Mouse (Mus musculus) adrenal gland, postnatal 4 days (tissue): Measurements from ENCODE around the gene Eif4g3. TPM values are rescaled to one million over a fixed set of nuclear protein-coding genes. Genes with fewer than 3 reads are reported as not detected.
A peak's percentile ranks its signal among the peaks of the same experiment; 100 is the strongest.
"Not testable (repeated sequence)": the region's sequence is repeated elsewhere in the genome, so short reads cannot be mapped to it uniquely, and the experiment has no call there.

Experiments used
- DNase-seq, 2 experiments: peaks; one replicate each; pipeline ENCODE4 v3.0.0; 2021 to 2022; ENCODE audit warnings: low spot score in 2 of 2, mixed read lengths in 2 of 2
- long read RNA-seq, 2 experiments: library from polyadenylated mRNA; stranded (forward); transcript quantifications; one replicate each; pipeline ENCODE4 v2.0.0; 2021
- total RNA-seq, 2 experiments: library from RNA; stranded (reverse); gene quantifications; 2 replicates each; pipeline ENCODE4 v1.2.3; 2021

Gene Eif4g3
- 100 to 1,000 TPM; 121 to 142 TPM for total RNA-seq
- long read RNA-seq, experiment 1, full-length matches to known transcripts: 1 of 16 reads
- long read RNA-seq, experiment 1, partial matches to known transcripts: 12 of 16 reads
- long read RNA-seq, experiment 1, other reads (novel, unspliced or antisense): 3 of 16 reads
- long read RNA-seq, experiment 2, full-length matches to known transcripts: 8 of 66 reads
- long read RNA-seq, experiment 2, partial matches to known transcripts: 42 of 66 reads
- long read RNA-seq, experiment 2, other reads (novel, unspliced or antisense): 16 of 66 reads

DNA sequence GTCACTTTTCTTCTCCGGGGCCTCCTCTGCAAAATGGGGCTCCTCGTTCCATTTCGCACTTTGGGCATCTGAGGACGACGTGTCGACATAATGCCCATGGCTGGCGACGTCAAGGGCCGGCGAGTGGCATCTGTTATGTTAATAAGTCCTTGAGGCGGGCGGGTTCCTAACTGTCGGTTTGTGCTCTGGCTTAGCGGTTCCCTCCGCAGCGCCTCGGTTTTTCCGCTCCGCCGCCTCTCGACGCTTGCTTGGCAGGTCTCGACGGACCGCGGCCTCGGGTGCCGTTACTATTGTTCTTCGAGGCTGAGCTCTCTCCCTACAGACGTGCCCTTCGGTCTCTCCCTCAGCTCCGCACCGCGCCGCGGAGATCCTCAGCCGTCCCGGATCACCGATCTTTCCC, at the start of gene Eif4g3:
Gene Eif4g3, plus strand, starts transcription at position 133 of the 400 bp plus-strand sequence.
- no peak for DNase-seq

DNA sequence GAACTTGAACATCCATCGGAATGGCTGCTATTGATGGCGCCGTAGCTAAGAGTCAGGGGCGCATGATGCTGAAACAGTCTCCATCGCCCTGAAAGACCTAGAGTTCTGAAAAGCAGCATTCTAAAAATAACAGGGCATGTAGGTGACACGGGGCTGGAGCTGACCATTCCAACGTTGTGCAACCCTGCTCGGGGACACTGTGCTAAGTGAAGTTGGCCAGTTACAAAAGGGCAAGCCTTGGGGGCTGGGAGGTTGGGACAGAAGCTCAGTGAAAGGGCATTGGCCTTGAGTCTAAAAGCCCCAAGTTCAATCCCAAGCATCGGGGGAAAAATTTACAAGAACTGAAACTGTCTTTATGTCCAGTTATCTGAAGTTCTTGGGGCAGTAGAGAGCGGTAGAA, 49.3 kb upstream of the Eif4g3 start:
- no peak for DNase-seq

- no peak for DNase-seq
Measured at GRCm38 (mm10) chr4:137945376-137945775, 47.4 kb upstream of the Eif4g3 start.

DNA sequence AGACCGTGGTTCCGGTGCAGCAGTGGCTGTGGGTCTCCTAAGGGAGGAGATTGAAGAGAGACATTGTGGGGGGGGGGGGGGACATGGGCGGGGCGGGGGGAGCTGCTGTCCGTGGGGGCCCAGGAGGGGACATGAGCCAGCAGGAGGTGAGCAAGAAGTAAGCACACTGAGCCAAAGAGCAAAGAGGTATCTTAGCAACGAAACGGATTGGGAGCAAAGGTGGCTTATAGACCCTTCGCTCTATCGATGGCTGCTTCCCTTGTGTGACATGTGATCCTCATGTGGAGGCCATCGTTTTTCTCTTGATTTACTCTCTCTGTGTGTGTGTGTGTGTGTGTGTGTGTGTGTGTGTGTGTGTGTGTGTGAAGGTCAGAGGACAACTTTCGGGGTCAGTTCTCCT, 46.4 kb upstream of the Eif4g3 start:
- no peak for DNase-seq

- DNase-seq: peak in 1 of 2 experiments; percentile 58
Measured at GRCm38 (mm10) chr4:137952840-137953239, 40.0 kb upstream of the Eif4g3 start.

GRCm38 (mm10) chr4:137954184-137954583, 38.6 kb upstream of the Eif4g3 start:
- no peak for DNase-seq

- DNase-seq: no peak
Measured at GRCm38 (mm10) chr4:137954926-137955396, 37.9 kb upstream of the Eif4g3 start.

DNA sequence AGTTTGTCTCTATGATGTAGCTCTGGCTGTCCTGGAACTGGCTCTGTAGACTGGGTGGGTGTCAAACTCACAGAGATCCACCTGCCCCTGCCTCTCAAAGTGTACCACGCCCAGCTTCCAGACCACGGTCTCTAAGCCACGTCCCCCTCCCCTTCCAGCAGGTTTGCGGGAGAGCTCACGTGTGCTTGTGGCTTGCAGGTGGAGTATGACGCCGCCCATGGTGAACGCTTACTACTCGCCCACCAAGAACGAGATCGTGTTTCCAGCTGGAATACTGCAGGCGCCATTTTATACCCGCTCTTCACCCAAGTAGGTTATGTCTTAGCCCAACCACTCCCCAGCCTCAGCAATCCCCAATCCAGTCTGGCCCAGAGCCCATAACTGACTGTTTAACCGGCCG, 36.6 kb upstream of the Eif4g3 start:
- no peak for DNase-seq

- no peak for DNase-seq
Measured at GRCm38 (mm10) chr4:137959889-137960665, 32.7 kb upstream of the Eif4g3 start.

GRCm38 (mm10) chr4:137960757-137961156, 32.1 kb upstream of the Eif4g3 start:
- DNase-seq: no peak

DNA sequence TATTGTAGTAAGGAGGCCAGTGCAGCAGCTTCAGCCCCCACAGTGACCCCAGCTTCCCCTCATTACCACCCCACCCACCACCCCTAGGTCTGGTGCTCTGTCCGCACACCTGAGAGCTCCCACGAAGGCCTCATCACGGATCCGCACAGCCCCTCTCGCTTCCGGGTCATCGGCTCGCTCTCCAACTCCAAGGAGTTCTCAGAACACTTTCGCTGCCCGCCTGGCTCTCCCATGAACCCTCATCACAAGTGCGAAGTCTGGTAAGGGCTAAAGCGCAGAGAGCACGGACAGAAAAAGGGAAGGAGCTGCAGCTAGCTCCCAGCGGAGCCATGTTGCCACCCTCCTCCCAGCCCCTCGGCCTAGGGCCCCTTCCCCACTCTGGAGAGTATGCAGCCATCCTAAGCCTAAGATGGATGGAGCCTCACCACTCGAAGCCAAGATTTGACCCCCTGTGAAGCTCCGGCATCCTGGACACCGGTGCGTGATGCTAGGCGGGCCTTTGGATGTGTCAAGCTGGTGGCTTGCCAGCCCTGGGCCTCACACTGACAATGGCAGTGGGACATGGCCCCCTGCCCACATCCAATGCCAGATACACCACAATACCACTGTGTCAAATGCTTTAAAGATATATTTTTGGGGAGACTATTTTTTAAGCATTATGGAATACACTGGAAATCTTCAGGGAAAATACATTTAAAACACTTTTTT, 30.0 kb upstream of the Eif4g3 start:
- no peak for DNase-seq

DNA sequence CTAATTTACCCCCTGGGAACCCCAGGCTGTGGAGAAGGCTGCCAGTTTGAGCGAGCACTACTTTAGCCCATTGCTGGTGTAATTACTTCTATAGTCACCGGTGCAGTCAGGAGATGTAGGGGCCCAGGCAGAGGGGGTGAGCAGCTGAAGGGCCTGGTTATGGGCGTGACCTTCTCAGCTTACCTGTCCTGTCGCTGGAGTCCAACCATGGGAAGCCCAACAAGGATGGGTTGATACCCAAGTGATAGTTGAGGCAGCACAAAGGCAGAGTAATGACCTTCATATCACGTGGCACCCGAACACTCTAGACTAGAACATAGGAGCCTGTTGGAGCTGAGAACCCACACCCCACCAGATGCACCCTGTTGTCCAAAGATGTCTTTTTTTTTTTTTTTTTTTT, 29.4 kb upstream of the Eif4g3 start:
- DNase-seq: no peak

GRCm38 (mm10) chr4:137963881-137964584, 28.8 kb upstream of the Eif4g3 start:
- peak; percentile 58 to 72 for DNase-seq

GRCm38 (mm10) chr4:137964585-137964930, 28.3 kb upstream of the Eif4g3 start:
- no peak for DNase-seq

GRCm38 (mm10) chr4:137968203-137968602, 24.6 kb upstream of the Eif4g3 start:
- peak in 1 of 2 experiments; percentile 40 for DNase-seq

GRCm38 (mm10) chr4:137970623-137971199, 22.1 kb upstream of the Eif4g3 start:
- not testable (repeated sequence) for DNase-seq

DNA sequence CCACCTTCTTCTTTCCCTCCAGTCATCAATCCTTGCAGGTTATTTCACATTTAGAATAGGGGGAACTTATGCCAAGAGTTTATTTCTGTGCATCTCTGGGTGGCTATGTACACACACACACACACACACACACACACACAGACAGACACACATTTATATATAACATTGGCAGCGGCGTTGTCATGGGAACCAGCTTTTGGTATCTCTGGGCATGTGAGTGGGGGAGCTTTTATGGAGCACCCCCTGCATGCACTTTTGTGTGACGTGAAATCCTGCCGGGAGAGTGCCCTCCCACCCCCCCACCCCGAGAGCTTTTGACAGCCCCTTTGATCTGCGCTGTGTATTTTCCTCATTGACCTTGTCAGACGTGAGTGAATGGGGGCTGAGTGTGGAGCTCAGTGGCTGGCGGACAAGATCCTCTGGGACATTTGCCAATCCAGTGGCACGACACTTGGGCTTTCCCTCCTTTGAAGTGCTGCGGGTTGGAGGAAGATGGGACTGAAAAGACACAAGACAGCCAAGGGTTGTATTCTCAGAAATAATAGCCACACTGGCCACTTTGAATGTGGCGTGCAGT, 17.9 kb upstream of the Eif4g3 start:
- DNase-seq: not testable (repeated sequence)

GRCm38 (mm10) chr4:137979066-137979644, 13.7 kb upstream of the Eif4g3 start:
- not testable (repeated sequence) for DNase-seq

- DNase-seq: no peak
Measured at GRCm38 (mm10) chr4:137982869-137983268, 10.0 kb upstream of the Eif4g3 start.

DNA sequence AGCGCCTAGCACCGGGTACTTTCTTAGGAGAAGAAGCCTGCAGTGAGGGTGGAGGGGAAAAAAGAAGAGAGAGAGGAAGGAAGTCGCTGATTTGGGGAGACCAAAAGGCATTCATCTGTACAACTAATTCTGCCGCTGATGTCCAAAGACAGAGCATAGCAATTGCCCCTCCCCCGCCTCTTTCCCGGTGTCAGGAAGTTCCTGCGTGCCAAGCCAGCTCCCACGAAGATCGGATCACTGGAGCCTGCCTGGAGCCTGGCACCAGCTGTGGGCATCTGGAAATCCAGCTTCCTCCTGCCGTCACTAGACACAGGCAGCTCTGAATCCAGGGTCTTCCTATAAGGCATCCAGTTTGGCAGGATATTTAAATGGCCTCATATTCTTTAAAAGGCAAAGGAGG, 8.6 kb upstream of the Eif4g3 start:
- no peak for DNase-seq
